ENCODE assay signal across 24 mouse cellular contexts in genomic region chr11:44504146-44504545, GRCm38 (mm10). TPM values are rescaled to one million over a fixed set of nuclear protein-coding genes. Genes with fewer than 3 reads are reported as not detected.
A peak's percentile ranks its signal among the peaks of the same experiment; 100 is the strongest.
DNase-seq lines count a peak whose midpoint lies in the region; ATAC-seq lines count a peak whose summit lies in the region.
"Had no signal": no experiment of that assay in that cellular context is flagged by ENCODE, and none has a peak within 500 bp of the region (broad histone marks: within the 10 kb centered on the region; RNA-seq: fewer than 3 reads in every experiment).

No protein-coding gene starts in this region.

- ATAC-seq in kidney, embryonic 16.5 days (ENCODE audit: low FRiP score, low TSS enrichment): peak; percentile 46; the same call in 1 of the 2 replicates
- peak; percentile 96 for ATAC-seq in granulocyte monocyte progenitor cell, adult 5-6 weeks (replicated peaks; ENCODE audit: poor library complexity, severe bottlenecking)
- 0 out of 2 replicates have a peak, but pooled peaks have one; percentile 22 for ATAC-seq in monocyte, adult 5-6 weeks (replicated peaks; ENCODE audit: insufficient number of reproducible peaks, low FRiP score, low TSS enrichment, poor library complexity, severe bottlenecking)
- ATAC-seq in kidney, embryonic 14.5 days (ENCODE audit: low FRiP score, low TSS enrichment): no peak
- ATAC-seq: forebrain, embryonic 16.5 days had no signal

- no peak overlapping the region for H3K9ac ChIP-seq in kidney, embryonic 16.5 days (replicated peaks; ENCODE audit: low read length)
- H3K9ac ChIP-seq in kidney, embryonic 14.5 days (ENCODE audit: low read depth, low read length): no peak overlapping the region
- H3K9ac ChIP-seq: embryonic facial prominence, embryonic 15.5 days had no signal

- DNase-seq in kidney, adult 9 months: no peak
- DNase-seq in CD4-positive helper T cell, adult 2 months (ENCODE audit: low read depth, low spot score): peak; percentile 25
- DNase-seq in gastrocnemius, postnatal 10 days: no peak
- DNase-seq: adrenal gland, postnatal 14 days; cerebellum, adult 11 months; cerebellum, postnatal 10 days; gastrocnemius, adult 2 months; heart, adult 2 months; heart, postnatal 4 days; kidney, adult 2 months; kidney, postnatal 36 days; layer of hippocampus, adult 9-11 months; lung, adult 18-20 months; lung, postnatal 36 days; retina, postnatal 1 day; thymus, postnatal 25 days had no signal

- 81% methylated on average over 7 of the region's 7 CpGs for whole genome bisulfite sequencing in kidney, embryonic 16.5 days
- WGBS in kidney, embryonic 14.5 days: 80% methylated on average over 7 of the region's 7 CpGs

- H3K4me3 ChIP-seq in kidney, embryonic 16.5 days (ENCODE audit: low read length): no peak overlapping the region
- H3K4me3 ChIP-seq in kidney, embryonic 14.5 days (ENCODE audit: low read length): no peak overlapping the region
- H3K4me3 ChIP-seq: embryonic facial prominence, embryonic 15.5 days; gastrocnemius, adult 2 months; heart, adult 2 months; left cerebral cortex, adult 2 months; midbrain, embryonic 10.5 days had no signal

- H3K27ac ChIP-seq in kidney, embryonic 16.5 days (ENCODE audit: low read length): no peak overlapping the region
- H3K27ac ChIP-seq in kidney, embryonic 14.5 days (ENCODE audit: low read depth, low read length): no peak overlapping the region
- H3K27ac ChIP-seq: embryonic facial prominence, embryonic 15.5 days; gastrocnemius, adult 2 months; heart, adult 2 months; left cerebral cortex, adult 2 months; midbrain, embryonic 10.5 days had no signal

- H3K9me3 ChIP-seq in kidney, embryonic 16.5 days (ENCODE audit: low read length): no peaks in the 10 kb centered on the region
- no peaks in the 10 kb centered on the region for H3K9me3 ChIP-seq in kidney, embryonic 14.5 days (ENCODE audit: control insufficient read depth, low read length)
- H3K9me3 ChIP-seq: embryonic facial prominence, embryonic 15.5 days; midbrain, embryonic 10.5 days had no signal

- H3K27me3 ChIP-seq in kidney, embryonic 16.5 days (ENCODE audit: insufficient read depth, low read length): no peaks in the 10 kb centered on the region
- H3K27me3 ChIP-seq in kidney, embryonic 14.5 days (ENCODE audit: control insufficient read depth, insufficient read depth, low read length): no peaks in the 10 kb centered on the region
- H3K27me3 ChIP-seq: embryonic facial prominence, embryonic 15.5 days had no signal

- H3K4me1 ChIP-seq in kidney, embryonic 16.5 days (ENCODE audit: insufficient read depth, low read length): no peaks in the 10 kb centered on the region
- no peaks in the 10 kb centered on the region for H3K4me1 ChIP-seq in kidney, embryonic 14.5 days (ENCODE audit: control insufficient read depth, insufficient read depth, low read length)
- H3K4me1 ChIP-seq: embryonic facial prominence, embryonic 15.5 days; midbrain, embryonic 10.5 days had no signal

- H3K36me3 ChIP-seq in kidney, embryonic 16.5 days (ENCODE audit: insufficient read depth, low read length): no peaks in the 10 kb centered on the region
- H3K36me3 ChIP-seq in kidney, embryonic 14.5 days (ENCODE audit: control insufficient read depth, insufficient read depth, low read length): no peaks in the 10 kb centered on the region
- H3K36me3 ChIP-seq: embryonic facial prominence, embryonic 15.5 days; midbrain, embryonic 10.5 days had no signal

- no peak overlapping the region for H3K4me2 ChIP-seq in kidney, embryonic 16.5 days (replicated peaks; ENCODE audit: low read depth, low read length)
- no peak overlapping the region for H3K4me2 ChIP-seq in kidney, embryonic 14.5 days (replicated peaks; ENCODE audit: low read depth, low read length)
- H3K4me2 ChIP-seq: embryonic facial prominence, embryonic 15.5 days had no signal

RNA-seq across cellular contexts. Expression of gene Rnf145, which starts 14.6 kb away (rescaled TPM):
- 61.4 and 64.3 TPM in 2 replicates for polyA plus RNA-seq in kidney, embryonic 16.5 days (2015; fragmentation: Nextera tagmentation; extraction: Ambion mirVana)
- total RNA-seq in granulocyte monocyte progenitor cell, adult 5-6 weeks (2014; fragmentation: Nextera tagmentation): 18.9 and 20.7 TPM in 2 replicates
- total RNA-seq in granulocyte monocyte progenitor cell, adult 5-6 weeks (2017): 18.2 and 22.2 TPM in 2 replicates
- 56.7 to 93.5 TPM (median 62.8 TPM) in 3 replicates for total RNA-seq in monocyte, adult 5-6 weeks (2017)
- 76.9 and 82.0 TPM in 2 replicates for polyA plus RNA-seq in kidney, embryonic 14.5 days (2014; fragmentation: Nextera tagmentation; extraction: Ambion mirVana)
- 10 to 100 TPM; 14.3 to 24.9 TPM for total RNA-seq in gastrocnemius, postnatal 10 days (2021)

RNA-seq across cellular contexts. Expression of gene Ublcp1, which starts 33.8 kb away (rescaled TPM):
- 63.1 and 63.2 TPM in 2 replicates for polyA plus RNA-seq in kidney, embryonic 16.5 days (2015; fragmentation: Nextera tagmentation; extraction: Ambion mirVana)
- total RNA-seq in granulocyte monocyte progenitor cell, adult 5-6 weeks (2014; fragmentation: Nextera tagmentation): 8.4 and 9.3 TPM in 2 replicates
- 4.7 and 12.6 TPM in 2 replicates for total RNA-seq in granulocyte monocyte progenitor cell, adult 5-6 weeks (2017)
- total RNA-seq in monocyte, adult 5-6 weeks (2017): 50.1 to 70.9 TPM (median 70.8 TPM) in 3 replicates
- polyA plus RNA-seq in kidney, embryonic 14.5 days (2014; fragmentation: Nextera tagmentation; extraction: Ambion mirVana): 75.4 and 78.4 TPM in 2 replicates
- total RNA-seq in gastrocnemius, postnatal 10 days (2021): 10 to 100 TPM; 21.4 to 23.5 TPM
